Mouse (Mus musculus): ENCODE measurements around the gene Gm17581.
"Not testable (repeated sequence)": the region's sequence is repeated elsewhere in the genome, so short reads cannot be mapped to it uniquely, and the experiment has no call there.

Gm17581 gene

GRCm38 (mm10) chr2:155735766-155736165 lies at the start of gene Gm17581:
Gene Gm17581, minus strand, starts transcription at chr2:155735866.
- not testable (repeated sequence) for DNase-seq

GRCm38 (mm10) chr2:155784534-155784933 lies 48.9 kb upstream of the Gm17581 start:
- peak; percentile 51 to 56 for DNase-seq

- DNase-seq, result peak in 1 of 2 experiments; percentile 35
Observed at GRCm38 (mm10) chr2:155779506-155779905, 43.8 kb upstream of the Gm17581 start.

GRCm38 (mm10) chr2:155779066-155779465 lies 43.4 kb upstream of the Gm17581 start:
- DNase-seq, result peak in 1 of 2 experiments; percentile 56

GRCm38 (mm10) chr2:155778004-155778403 lies 42.3 kb upstream of the Gm17581 start:
- peak; percentile 48 to 61 for DNase-seq

- no peak for DNase-seq
Observed at GRCm38 (mm10) chr2:155777688-155777985, 42.0 kb upstream of the Gm17581 start.

GRCm38 (mm10) chr2:155776824-155777687 lies 41.4 kb upstream of the Gm17581 start:
- DNase-seq, result peak; percentile 43 to 59

- DNase-seq, result peak; percentile 88 to 89
Observed at GRCm38 (mm10) chr2:155775685-155776263, 40.1 kb upstream of the Gm17581 start.

GRCm38 (mm10) chr2:155774927-155775684 lies 39.4 kb upstream of the Gm17581 start, which contains the start of gene Mmp24:
Gene Mmp24, plus strand, starts transcription at chr2:155775342.
- peak; percentile 57 to 65 for DNase-seq

- peak; percentile 50 to 51 for DNase-seq
Observed at GRCm38 (mm10) chr2:155774261-155774926, 38.7 kb upstream of the Gm17581 start.

- peak in 1 of 2 experiments; percentile 44 for DNase-seq
Observed at GRCm38 (mm10) chr2:155773664-155774063, 38.0 kb upstream of the Gm17581 start.

GRCm38 (mm10) chr2:155764679-155765418 lies 29.2 kb upstream of the Gm17581 start:
- peak; percentile 94 to 95 for DNase-seq

GRCm38 (mm10) chr2:155756855-155757566 lies 21.3 kb upstream of the Gm17581 start:
- DNase-seq, result peak in 1 of 2 experiments; percentile 31

- DNase-seq, result peak; percentile 53 to 75
Observed at GRCm38 (mm10) chr2:155755746-155756145, 20.1 kb upstream of the Gm17581 start.

- no peak for DNase-seq
Observed at GRCm38 (mm10) chr2:155751014-155751786, 15.5 kb upstream of the Gm17581 start, which contains the start of gene Procr. Gene Procr, plus strand, starts transcription at chr2:155751117.

- DNase-seq, result no peak
Observed at GRCm38 (mm10) chr2:155749394-155749793, 13.7 kb upstream of the Gm17581 start.

- DNase-seq, result no peak
Observed at GRCm38 (mm10) chr2:155745487-155745886, 9.8 kb upstream of the Gm17581 start.

GRCm38 (mm10) chr2:155743351-155743750 lies 7.7 kb upstream of the Gm17581 start:
- DNase-seq, result no peak

- peak; percentile 15 to 31 for DNase-seq
Observed at GRCm38 (mm10) chr2:155742931-155743337, 7.3 kb upstream of the Gm17581 start.

GRCm38 (mm10) chr2:155742211-155742610 lies 6.5 kb upstream of the Gm17581 start:
- DNase-seq, result peak; percentile 19 to 24
